Mouse (Mus musculus) adrenal gland (tissue): ENCODE results near the gene Gm21904.
"Not testable (repeated sequence)": the region's sequence is repeated elsewhere in the genome, so short reads cannot be mapped to it uniquely, and the experiment has no call there.

Source experiments
- intact Hi-C: fragments of 180-260 bp; cut with DNase I; formaldehyde crosslinking; loops from one replicate; pipeline ENCODE4 v1.15.1; 2025
- long read RNA-seq, 2 experiments: library from polyadenylated mRNA; unstranded; transcript quantifications; one replicate each; pipeline ENCODE4 v2.0.0; 2020; ENCODE audit warnings: borderline replicate concordance in 1 of 2; ENCODE audit not compliant: insufficient replicate concordance in 1 of 2

Gm21904 gene
- long read RNA-seq, experiment 1 = 0 reads
- long read RNA-seq, experiment 2 = 0 reads

DNA sequence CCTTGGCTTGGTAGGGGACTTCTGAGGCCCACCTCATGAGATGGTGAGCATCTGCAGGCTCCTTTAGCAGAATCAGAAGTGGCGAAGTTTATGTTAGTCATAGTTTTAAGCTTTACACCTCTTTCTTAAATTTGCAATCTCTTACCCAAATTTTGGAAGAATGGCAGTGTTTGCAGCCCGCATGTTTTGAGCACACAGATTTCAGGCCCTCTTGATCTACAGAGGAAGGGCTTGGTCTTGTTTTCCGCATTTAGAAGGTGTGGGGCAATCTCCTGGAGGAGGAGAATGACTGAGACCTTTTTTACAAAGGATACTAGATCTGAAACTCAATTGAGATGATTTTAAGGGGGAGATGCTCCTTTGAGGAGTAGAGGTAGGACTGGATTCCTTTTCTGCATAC lies at the start of gene Gm21904:
Gene Gm21904, minus strand, starts transcription at position 101 of the 400 bp plus-strand sequence.
- intact Hi-C loops = not testable (repeated sequence)

DNA sequence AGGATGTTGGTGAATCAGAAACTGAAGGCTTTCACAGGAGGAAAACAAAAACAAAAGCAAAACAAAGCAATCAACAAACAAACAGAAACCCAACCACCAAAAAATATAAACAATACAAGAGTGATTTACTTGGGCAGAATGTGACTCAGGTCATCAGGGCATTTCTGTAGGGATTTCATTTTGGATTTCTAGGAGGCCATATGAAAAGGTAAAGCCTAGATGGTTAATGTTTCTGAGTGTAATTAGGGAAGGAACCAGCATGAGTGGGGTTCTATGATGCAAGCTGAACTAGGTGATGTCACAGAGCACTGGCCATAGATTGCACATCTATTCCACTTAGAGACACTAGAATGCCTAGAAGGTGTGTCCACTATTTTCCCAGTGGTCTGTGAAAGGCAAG lies 28.4 kb upstream of the Gm21904 start, which contains the start of the genes Gm20772 and Gm20831:
Gene Gm20772, plus strand, starts transcription at position 301 of the 400 bp plus-strand sequence.
Gene Gm20831, plus strand, starts transcription at position 301 of the 400 bp plus-strand sequence.
- intact Hi-C loops = not testable (repeated sequence)
